9 mouse cellular contexts compared by ENCODE assay signal in genomic region chr11:94471740-94472584, GRCm38 (mm10). TPM values are rescaled to one million over a fixed set of nuclear protein-coding genes. Genes with fewer than 3 reads are reported as not detected.
DNase-seq lines count a peak whose midpoint lies in the region; ATAC-seq and TF ChIP-seq lines count a peak whose summit lies in the region.
"Had no signal": no experiment of that assay in that cellular context is flagged by ENCODE, and none has a peak within 500 bp of the region (broad histone marks: within the 10 kb centered on the region; RNA-seq: fewer than 3 reads in every experiment).

No protein-coding gene starts in this region.

- H3K4me1 ChIP-seq in heart, embryonic 13.5 days, result peaks cover 81% of the 10 kb centered on the region
- H3K4me1 ChIP-seq in E14TG2a.4 (replicated peaks; ENCODE audit: low read depth, low read length), result peaks cover 54% of the 10 kb centered on the region
- peaks cover 81% of the 10 kb centered on the region for H3K4me1 ChIP-seq in forebrain, embryonic 13.5 days
- H3K4me1 ChIP-seq in liver, embryonic 13.5 days (replicated peaks), result peaks cover 21% of the 10 kb centered on the region

- H3K9ac ChIP-seq in heart, embryonic 13.5 days, result peak overlapping the region; percentile 84
- peak overlapping the region; percentile 86 for H3K9ac ChIP-seq in forebrain, embryonic 13.5 days
- no peak overlapping the region for H3K9ac ChIP-seq in liver, embryonic 13.5 days

- 6% methylated on average over 17 of the region's 17 CpGs for WGBS in heart, embryonic 13.5 days
- 7% methylated on average over 17 of the region's 17 CpGs for WGBS in forebrain, embryonic 13.5 days
- 6% methylated on average over 17 of the region's 17 CpGs for WGBS in liver, embryonic 13.5 days (ENCODE audit: insufficient replicate concordance)

- DNase-seq in heart, adult 18-20 months, result no peak
- no peak for DNase-seq in liver, embryonic 13.5 days
- no peak for DNase-seq in left cerebral cortex, adult 8-10 months (ENCODE audit: low spot score in 2 of 2)
- DNase-seq in ovary, postnatal 36 days (ENCODE audit: low spot score), result no peak
- DNase-seq in left cerebral cortex, postnatal 10 days (ENCODE audit: extremely low spot score in 1 of 2, low spot score in 2 of 2), result no peak

- H3K36me3 ChIP-seq in heart, embryonic 13.5 days, result no peaks in the 10 kb centered on the region
- H3K36me3 ChIP-seq in E14TG2a.4 (ENCODE audit: insufficient read depth, low read length), result no peaks in the 10 kb centered on the region
- H3K36me3 ChIP-seq in forebrain, embryonic 13.5 days (ENCODE audit: poor library complexity, severe bottlenecking), result no peaks in the 10 kb centered on the region
- no peaks in the 10 kb centered on the region for H3K36me3 ChIP-seq in liver, embryonic 13.5 days
- H3K36me3 ChIP-seq: G1E had no signal

- ATAC-seq in heart, embryonic 13.5 days (ENCODE audit: extremely low read depth, insufficient number of reproducible peaks, low FRiP score, low TSS enrichment), result no peak
- ATAC-seq in forebrain, embryonic 13.5 days, result no peak
- no peak for ATAC-seq in liver, embryonic 13.5 days (ENCODE audit: low read depth)

- TF ChIP-seq CTCF in E14TG2a.4 (conservative IDR thresholded peaks at IDR 0.05; ENCODE audit: low read length), result no peak

- H3K27ac ChIP-seq in heart, embryonic 13.5 days (replicated peaks), result no peak overlapping the region
- peak overlapping the region; percentile 37; the same call in 1 of the 2 replicates for H3K27ac ChIP-seq in forebrain, embryonic 13.5 days
- H3K27ac ChIP-seq in liver, embryonic 13.5 days, result no peak overlapping the region

- H3K9me3 ChIP-seq in heart, embryonic 13.5 days, result no peaks in the 10 kb centered on the region
- H3K9me3 ChIP-seq in E14TG2a.4 (ENCODE audit: low read length), result no peaks in the 10 kb centered on the region
- H3K9me3 ChIP-seq in forebrain, embryonic 13.5 days (replicated peaks), result no peaks in the 10 kb centered on the region
- no peaks in the 10 kb centered on the region for H3K9me3 ChIP-seq in liver, embryonic 13.5 days (replicated peaks)
- H3K9me3 ChIP-seq: G1E had no signal

- H3K27me3 ChIP-seq in heart, embryonic 13.5 days (replicated peaks), result peaks cover 63% of the 10 kb centered on the region
- peaks cover 62% of the 10 kb centered on the region for H3K27me3 ChIP-seq in E14TG2a.4 (ENCODE audit: insufficient read depth, low read length)
- H3K27me3 ChIP-seq in forebrain, embryonic 13.5 days, result peaks cover 40% of the 10 kb centered on the region
- H3K27me3 ChIP-seq in liver, embryonic 13.5 days, result peaks cover 90% of the 10 kb centered on the region

- intact Hi-C loops in left cerebral cortex, postnatal 10 days (cut with DNase I), result loop anchor here (5.0 kb wide), 2 partner anchors 50 to 130 kb away; no protein-coding TSS in a partner anchor

- H3K4me3 ChIP-seq in heart, embryonic 13.5 days, result peak overlapping the region; percentile 64
- H3K4me3 ChIP-seq in E14TG2a.4 (replicated peaks; ENCODE audit: low read length), result peak overlapping the region; percentile 80
- peak overlapping the region; percentile 68 for H3K4me3 ChIP-seq in forebrain, embryonic 13.5 days
- peak overlapping the region; percentile 51 for H3K4me3 ChIP-seq in liver, embryonic 13.5 days (replicated peaks)

- peak overlapping the region; percentile 98 for H3K4me2 ChIP-seq in heart, embryonic 13.5 days
- peak overlapping the region; percentile 99 for H3K4me2 ChIP-seq in forebrain, embryonic 13.5 days
- 0 out of 2 replicates have a peak overlapping the region, but pooled peaks have one; percentile 69 for H3K4me2 ChIP-seq in liver, embryonic 13.5 days

RNA-seq across cellular contexts. Expression of gene Cacna1g, which starts 2.0 kb away (rescaled TPM):
- 3.4 and 5.8 TPM in 2 replicates for polyA plus RNA-seq in heart, embryonic 13.5 days (2015; fragmentation: Nextera tagmentation; extraction: Ambion mirVana)
- total RNA-seq in heart, adult 18-20 months (2021), result 10 to 100 TPM in 1 of 2 experiments, 1 to 10 TPM in 1; 8.7 to 10.1 TPM
- 5.4 and 8.4 TPM in 2 replicates for polyA plus RNA-seq in forebrain, embryonic 13.5 days (2015; fragmentation: Nextera tagmentation; extraction: Ambion mirVana)
- polyA plus RNA-seq in liver, embryonic 13.5 days (2015; fragmentation: Nextera tagmentation; extraction: Ambion mirVana), result 1.4 and 1.8 TPM in 2 replicates
- 10 to 100 TPM; 58.2 to 71.7 (median 64.6) TPM for total RNA-seq in left cerebral cortex, adult 8-10 months (2022)
- 100 to 1,000 TPM; 143 to 151 TPM for total RNA-seq in left cerebral cortex, postnatal 10 days (2021)
- polyA plus RNA-seq: G1E had no signal

RNA-seq across cellular contexts. Expression of gene Spata20, which starts 14.0 kb away (rescaled TPM):
- polyA plus RNA-seq in heart, embryonic 13.5 days (2015; fragmentation: Nextera tagmentation; extraction: Ambion mirVana), result 0.45 and 0.47 TPM in 2 replicates
- total RNA-seq in heart, adult 18-20 months (2021), result under 1 TPM; 0.17 to 0.54 TPM
- polyA plus RNA-seq in forebrain, embryonic 13.5 days (2015; fragmentation: Nextera tagmentation; extraction: Ambion mirVana), result 0.18 TPM in 1 of 2 replicates, not detected in the other
- not detected in 2 replicates for polyA plus RNA-seq in liver, embryonic 13.5 days (2015; fragmentation: Nextera tagmentation; extraction: Ambion mirVana)
- total RNA-seq in left cerebral cortex, adult 8-10 months (2022), result 1 to 10 TPM in 1 of 4 experiments, under 1 TPM in 1, not detected in 2; 0.35 to 1.4 TPM
- total RNA-seq in left cerebral cortex, postnatal 10 days (2021), result 1 to 10 TPM in 1 of 2 experiments, under 1 TPM in 1; 0.92 to 1.5 TPM
- total RNA-seq: G1E had no signal
- polyA plus RNA-seq: G1E had no signal

RNA-seq across cellular contexts. Expression of gene Epn3, which starts 27.8 kb away (rescaled TPM):
- 11.8 and 12.5 TPM in 2 replicates for polyA plus RNA-seq in heart, embryonic 13.5 days (2015; fragmentation: Nextera tagmentation; extraction: Ambion mirVana)
- total RNA-seq in heart, adult 18-20 months (2021), result 10 to 100 TPM; 19.3 to 21.1 TPM
- 0.15 and 0.34 TPM in 2 replicates for polyA plus RNA-seq in forebrain, embryonic 13.5 days (2015; fragmentation: Nextera tagmentation; extraction: Ambion mirVana)
- polyA plus RNA-seq in liver, embryonic 13.5 days (2015; fragmentation: Nextera tagmentation; extraction: Ambion mirVana), result 0.05 and 0.08 TPM in 2 replicates
- total RNA-seq in left cerebral cortex, adult 8-10 months (2022), result 1 to 10 TPM; 1.1 to 3.7 (median 2.6) TPM
- 1 to 10 TPM; 1.6 to 1.8 TPM for total RNA-seq in left cerebral cortex, postnatal 10 days (2021)
- total RNA-seq: G1E had no signal
- polyA plus RNA-seq: G1E had no signal

RNA-seq across cellular contexts. Expression of gene Mycbpap, which starts 49.6 kb away (rescaled TPM):
- 5.6 and 6.8 TPM in 2 replicates for polyA plus RNA-seq in heart, embryonic 13.5 days (2015; fragmentation: Nextera tagmentation; extraction: Ambion mirVana)
- 1 to 10 TPM in 1 of 2 experiments, under 1 TPM in 1; 0.67 to 1.5 TPM for total RNA-seq in heart, adult 18-20 months (2021)
- 2.2 and 2.5 TPM in 2 replicates for polyA plus RNA-seq in forebrain, embryonic 13.5 days (2015; fragmentation: Nextera tagmentation; extraction: Ambion mirVana)
- polyA plus RNA-seq in liver, embryonic 13.5 days (2015; fragmentation: Nextera tagmentation; extraction: Ambion mirVana), result 0.05 and 0.19 TPM in 2 replicates
- 1 to 10 TPM; 3.6 to 7.2 (median 5.6) TPM for total RNA-seq in left cerebral cortex, adult 8-10 months (2022)
- 1 to 10 TPM; 1.4 to 1.6 TPM for total RNA-seq in left cerebral cortex, postnatal 10 days (2021)
- total RNA-seq: G1E had no signal
- polyA plus RNA-seq: G1E had no signal

Comparison
In these comparisons a context has a peak if more than half of its experiments do, and no peak if none do; other contexts are left out.
1. RNA of gene Cacna1g, which starts 2.0 kb away (total RNA-seq): 143 to 151 TPM in left cerebral cortex, postnatal 10 days and 58.2 to 71.7 TPM in left cerebral cortex, adult 8-10 months; 8.7 to 10.1 TPM in heart, adult 18-20 months; every median in the first group is over 4 times any median in the second.
2. RNA of gene Epn3, which starts 27.8 kb away (total RNA-seq): 19.3 to 21.1 TPM in heart, adult 18-20 months; 1.1 to 3.7 TPM in left cerebral cortex, adult 8-10 months and 1.6 to 1.8 TPM in left cerebral cortex, postnatal 10 days; every median in the first group is over 4 times any median in the second.
3. Peak in every context shown above with its lines, with median percentiles within 50 percentile points of each other: H3K4me2 ChIP-seq and H3K4me3 ChIP-seq.